Mouse (Mus musculus) cerebellum, adult 9-10 months (tissue): ENCODE results near the gene Fmn2.

Experiments used
- DNase-seq: peaks from one replicate; pipeline ENCODE4 v3.0.0; 2022

Gene Fmn2

GRCm38 (mm10) chr1:174669132-174669531 lies 167.5 kb downstream of the Fmn2 start:
- DNase-seq = no peak

DNA sequence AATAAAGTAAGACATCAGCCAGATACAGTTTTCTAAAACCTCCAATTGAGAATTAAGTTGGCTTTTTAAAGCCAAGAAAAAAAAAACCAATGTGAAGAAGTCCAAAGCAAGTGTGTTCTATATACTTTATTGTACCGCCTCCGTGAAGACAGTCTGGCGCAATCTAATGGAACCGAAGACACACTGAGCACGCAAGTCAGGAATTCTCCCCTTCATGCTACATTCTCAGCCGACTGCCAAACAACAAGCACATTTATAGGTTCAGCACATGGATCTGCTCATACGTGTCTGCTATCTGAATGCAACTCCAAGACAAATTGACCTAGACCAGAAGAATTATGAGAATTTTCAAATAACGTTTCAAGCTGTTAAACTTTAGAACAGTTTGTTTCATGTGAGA lies 169.2 kb downstream of the Fmn2 start:
- no peak for DNase-seq

DNA sequence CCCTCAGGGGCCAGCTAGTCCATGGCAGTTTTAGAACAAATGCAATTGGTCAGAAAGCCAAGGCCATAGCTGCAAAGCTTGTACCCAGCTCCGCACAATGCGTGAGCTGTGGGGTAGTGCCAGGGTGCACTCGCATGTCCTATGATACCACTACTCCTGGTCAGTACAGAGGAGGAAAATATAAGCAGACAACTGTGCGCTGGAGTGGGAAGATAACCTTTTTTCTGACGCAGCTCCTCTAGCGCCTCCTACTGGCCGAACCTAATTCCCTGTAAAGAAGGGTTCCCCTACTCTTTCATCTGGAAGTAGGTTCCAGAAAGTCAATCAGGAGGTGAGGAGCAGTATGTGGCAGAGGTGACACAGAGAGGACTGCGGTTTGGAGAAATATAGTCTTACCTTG lies 173.0 kb downstream of the Fmn2 start:
- no peak for DNase-seq

- no peak for DNase-seq
Observed at GRCm38 (mm10) chr1:174675316-174675715, 173.7 kb downstream of the Fmn2 start.

- DNase-seq = no peak
Observed at GRCm38 (mm10) chr1:174676187-174676586, 174.6 kb downstream of the Fmn2 start.

GRCm38 (mm10) chr1:174677211-174677610 lies 175.6 kb downstream of the Fmn2 start:
- DNase-seq = no peak

GRCm38 (mm10) chr1:174689301-174689700 lies 187.7 kb downstream of the Fmn2 start:
- DNase-seq = no peak

DNA sequence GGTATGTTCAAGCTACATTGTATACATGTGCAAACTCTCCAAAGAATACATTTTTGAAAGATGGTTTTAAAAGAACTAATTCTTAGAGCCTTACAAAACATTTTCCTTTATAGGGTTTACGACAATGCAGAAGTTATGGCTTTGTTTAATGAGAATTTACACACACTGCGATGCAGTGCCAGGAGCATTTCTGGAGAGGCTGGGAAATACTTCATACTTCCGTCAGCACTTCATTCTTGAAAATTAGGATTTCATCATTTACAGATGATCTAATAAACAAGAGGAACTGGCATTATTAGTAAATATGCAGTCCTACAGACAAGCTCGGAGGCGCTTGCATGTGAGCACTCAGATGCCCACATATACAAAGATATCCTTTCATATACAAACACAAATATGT lies 199.2 kb downstream of the Fmn2 start:
- no peak for DNase-seq

DNA sequence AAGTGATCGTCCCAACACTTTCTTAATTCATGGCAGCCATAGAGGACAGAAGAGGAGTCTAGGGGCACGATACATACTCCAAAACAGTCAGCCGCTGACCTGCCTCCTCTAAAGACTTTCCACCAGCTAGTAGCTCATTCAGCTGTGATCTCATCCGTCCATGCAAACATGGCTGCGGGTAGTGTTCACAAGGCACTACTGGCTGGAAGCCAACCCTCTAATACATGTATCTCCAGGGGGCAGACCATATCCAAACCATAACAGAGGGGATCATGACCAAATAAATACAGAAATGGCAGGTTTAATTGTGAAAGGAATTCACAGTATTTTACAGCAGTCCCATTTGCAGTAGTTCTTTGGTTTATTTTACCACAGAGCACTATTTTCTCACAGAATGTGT lies 200.2 kb downstream of the Fmn2 start:
- DNase-seq = no peak

DNA sequence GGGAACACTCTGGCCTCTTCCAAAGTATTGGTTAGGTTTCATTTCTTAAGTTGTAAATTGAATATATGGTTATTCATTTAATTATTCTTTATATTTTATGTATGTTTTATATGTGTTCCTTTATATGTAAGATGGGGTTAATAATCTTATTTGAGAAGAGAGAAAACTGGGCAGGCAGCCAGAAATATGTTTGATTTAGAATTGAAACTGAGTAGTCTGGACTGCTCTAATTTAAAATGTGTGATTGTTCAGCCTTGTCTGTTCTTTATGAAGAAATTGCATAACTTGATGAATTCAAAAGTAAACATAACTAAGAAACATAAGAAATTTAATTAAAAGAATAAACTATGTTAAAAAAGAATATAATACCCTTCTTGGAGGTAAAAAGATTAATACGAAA lies 202.3 kb downstream of the Fmn2 start:
- no peak for DNase-seq

DNA sequence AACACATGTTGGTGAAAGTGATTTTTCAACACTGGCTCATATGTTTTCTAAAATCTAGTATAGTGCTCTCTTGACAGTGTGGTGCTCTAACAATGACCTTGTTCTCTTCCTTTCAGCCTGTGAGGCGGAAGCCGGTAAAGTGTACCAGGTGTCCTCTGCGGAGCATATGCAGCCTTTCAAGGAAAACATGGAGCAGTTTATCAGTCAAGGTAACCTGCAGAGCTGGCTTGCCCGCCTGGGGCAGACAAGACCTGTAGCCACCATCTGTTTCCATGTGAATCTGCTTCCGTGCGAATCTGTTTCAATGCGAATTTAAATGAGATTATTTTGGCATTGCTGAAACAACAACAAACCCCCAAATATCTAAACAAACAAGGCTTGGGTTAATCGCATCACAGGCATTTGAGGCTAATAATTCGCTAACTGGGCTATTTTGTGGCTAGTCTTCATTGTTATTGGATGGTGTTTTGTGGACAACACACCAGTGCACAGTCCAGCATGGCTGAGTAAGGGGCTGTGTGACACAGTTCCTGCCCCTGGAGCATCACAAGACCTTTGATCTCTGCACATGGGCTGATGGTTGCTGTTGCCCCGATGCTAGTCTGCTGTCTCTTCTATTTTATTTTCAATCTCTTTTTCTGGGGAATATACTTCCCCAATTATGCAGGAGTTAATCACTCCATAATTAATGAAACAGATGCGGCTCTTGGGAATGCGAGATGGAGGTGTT lies 218.3 kb downstream of the Fmn2 start:
- DNase-seq = peak; percentile 83

DNA sequence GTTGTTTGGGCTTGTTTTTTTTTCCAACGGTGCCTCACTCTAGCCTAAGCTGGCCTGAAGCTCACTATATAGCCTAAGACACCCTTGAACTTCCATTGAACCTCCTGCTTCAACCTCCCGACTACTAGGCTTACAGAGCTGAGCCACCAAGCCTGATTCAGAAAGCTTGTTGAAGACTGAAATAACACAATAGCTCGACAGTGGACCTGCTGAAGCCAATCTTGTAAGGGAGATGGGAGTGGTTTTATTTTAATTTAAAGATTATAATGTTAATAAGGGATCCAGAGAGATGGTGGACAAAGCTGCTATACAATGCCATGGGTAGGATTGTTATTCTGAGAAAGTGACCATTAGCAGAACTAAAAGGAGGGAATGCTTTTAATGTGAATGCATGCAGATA lies 227.1 kb downstream of the Fmn2 start:
- DNase-seq = no peak

GRCm38 (mm10) chr1:174732715-174733114 lies 231.1 kb downstream of the Fmn2 start:
- no peak for DNase-seq

DNA sequence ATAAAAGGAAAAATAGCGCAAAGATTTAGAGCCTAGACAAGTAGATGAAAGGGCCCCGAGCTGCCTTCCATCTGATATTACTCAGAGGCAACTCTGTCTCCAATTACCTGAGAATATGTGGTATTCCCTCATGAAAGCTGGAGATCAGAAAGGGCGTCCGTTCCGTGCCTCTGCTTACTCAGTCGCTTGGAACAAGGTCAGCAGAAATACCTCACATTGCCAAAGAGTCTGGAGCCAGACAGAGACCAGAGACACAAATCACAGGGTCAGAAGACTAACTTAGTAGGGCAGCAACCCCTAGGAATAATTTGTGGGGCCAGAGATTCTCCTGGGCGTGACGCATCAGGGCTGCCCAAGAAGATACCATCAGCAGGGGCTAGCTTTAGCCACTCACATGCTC lies 237.3 kb downstream of the Fmn2 start:
- no peak for DNase-seq

DNA sequence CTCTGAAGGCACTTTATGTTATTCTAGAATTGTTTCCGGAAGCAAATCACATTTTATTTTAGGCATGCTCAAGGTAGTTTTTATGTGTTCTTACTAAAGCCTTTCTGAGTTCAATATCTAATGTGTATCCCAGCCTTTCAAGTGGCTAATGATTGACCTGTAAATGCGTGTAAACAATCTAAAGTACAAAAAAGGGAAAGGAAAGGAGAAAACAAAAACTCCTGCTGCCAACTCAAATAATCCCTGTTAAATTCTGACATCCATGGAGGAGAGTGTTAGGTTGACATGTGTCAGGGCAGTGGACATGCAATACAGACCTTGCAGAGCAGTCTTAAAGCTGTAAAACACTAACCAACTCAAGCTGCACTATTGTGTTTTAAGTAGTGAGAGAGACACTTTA lies 241.0 kb downstream of the Fmn2 start:
- no peak for DNase-seq

DNA sequence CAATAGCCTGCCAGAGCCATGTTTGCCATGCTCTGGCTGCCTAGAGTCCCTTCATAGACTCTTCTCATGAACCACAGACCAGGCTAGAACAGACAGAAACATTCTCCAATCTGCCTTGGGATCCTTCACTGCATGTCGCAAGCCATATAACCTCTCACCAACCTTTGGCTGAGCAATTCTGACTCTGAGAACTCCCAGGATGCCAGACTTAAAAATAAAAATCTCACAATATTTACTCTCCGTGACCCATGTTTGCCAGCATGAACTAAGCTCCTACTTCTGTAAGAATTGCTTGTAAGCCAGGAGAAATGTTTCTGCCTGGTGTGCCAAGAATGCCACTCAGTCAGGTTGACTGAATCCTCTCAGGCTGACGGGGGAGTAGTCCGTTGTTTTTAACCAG lies 246.9 kb downstream of the Fmn2 start:
- DNase-seq = no peak

DNA sequence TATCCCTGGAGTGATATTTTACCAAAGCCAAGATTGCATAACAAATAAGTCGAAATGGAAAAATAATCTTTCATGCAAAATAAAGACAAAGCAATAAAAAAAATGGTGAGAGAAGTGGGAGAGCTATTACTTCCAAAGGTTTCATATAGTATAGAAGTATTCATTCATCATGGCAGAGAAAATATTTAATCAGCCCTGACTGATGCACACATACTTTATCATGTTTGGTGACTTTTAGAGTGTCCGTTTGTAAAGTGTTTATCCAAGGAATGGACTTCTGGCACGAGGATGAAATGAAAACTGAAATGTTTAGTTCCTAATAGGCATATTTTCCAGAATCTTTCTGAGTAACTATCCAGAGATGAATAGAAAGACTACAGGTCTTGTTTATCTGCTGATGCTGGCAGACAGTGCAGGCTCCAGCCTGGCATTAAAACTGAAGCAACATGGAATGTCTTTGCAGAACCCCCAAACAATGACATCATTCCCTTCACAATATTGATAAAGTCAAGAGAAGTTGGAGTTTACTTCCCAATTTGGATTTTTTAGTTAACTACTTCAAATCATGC lies 249.4 kb downstream of the Fmn2 start:
- DNase-seq = no peak

DNA sequence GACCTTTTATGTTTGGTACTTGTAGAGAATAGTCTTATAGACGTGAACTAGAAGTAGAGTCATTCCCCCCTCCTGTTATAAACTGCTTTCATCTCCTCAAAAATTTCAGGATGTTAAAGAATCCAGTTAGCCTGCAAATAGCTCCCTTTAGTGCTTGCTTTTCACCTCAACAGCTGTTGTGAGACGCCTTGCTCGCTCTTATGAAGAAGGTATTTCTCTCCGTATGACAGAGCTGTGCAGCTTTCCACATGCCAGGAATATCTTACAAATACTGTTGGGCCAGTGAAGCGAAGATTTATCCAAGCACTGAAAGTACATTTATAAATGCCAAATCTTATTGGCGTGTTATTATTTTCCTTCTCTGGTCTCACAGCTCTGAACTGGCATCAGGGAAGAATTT lies 257.7 kb downstream of the Fmn2 start:
- DNase-seq = no peak

DNA sequence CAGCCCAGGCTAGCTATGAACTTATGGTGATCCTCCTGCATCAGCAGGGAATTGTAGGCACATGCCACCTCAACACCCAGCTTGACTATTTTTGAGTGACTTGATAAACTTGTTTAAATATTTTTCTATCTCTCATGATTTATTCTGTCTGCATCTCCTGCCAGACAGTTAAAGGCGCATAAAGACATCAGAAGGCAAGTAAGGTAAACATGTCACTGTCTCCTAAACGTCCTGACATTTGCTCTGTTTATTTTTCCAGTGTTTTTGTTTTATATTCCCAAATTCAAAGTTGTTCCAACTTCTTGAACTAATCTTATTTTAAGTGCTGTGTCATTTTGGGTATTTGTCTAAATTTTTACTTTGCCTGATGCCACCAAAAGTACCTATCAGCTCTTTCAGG lies 264.1 kb downstream of the Fmn2 start:
- DNase-seq = no peak

- DNase-seq = no peak
Observed at GRCm38 (mm10) chr1:174766852-174767251, 265.2 kb downstream of the Fmn2 start.

DNA sequence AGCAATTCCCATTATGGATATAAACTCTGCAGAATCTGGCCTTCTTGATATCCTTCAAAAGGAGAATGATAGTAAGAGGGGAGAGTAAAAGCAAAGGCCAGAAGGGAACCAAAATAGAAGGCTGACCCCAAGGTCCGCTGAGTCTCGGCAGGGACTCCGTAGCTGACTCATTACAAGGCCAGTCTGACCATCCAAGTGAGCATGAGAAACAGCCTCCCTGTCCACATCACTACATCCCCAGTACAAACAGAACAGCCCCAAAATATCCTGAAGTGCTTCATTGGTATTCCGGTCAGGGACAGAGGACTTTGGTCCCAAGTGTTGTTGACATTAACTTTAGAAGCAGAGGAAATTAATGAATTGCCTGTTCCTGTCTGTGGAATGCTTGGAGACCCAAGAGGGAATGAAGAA lies 270.3 kb downstream of the Fmn2 start:
- DNase-seq = no peak

GRCm38 (mm10) chr1:174781037-174781436 lies 279.4 kb downstream of the Fmn2 start:
- DNase-seq = no peak

- DNase-seq = no peak
Observed at GRCm38 (mm10) chr1:174788617-174789016, 287.0 kb downstream of the Fmn2 start.

DNA sequence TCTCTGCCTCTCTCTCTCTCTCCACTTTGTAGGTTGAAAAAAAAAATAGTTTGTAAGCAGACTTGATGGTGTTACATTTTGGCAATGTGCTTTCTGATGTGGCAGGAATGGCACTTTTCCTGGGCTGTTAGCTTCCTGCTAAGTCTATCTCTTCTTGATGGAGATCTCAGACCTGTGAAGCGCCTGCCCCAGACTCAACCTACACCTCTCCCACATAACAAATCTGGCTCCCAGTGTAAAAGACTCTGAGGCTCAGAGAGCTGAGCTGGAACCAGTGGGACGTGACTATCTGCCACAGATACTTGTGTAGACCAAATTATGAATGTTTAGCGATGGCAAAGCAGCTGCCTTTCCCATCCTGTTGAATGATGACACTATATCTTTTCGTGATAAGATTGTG lies 310.2 kb downstream of the Fmn2 start:
- no peak for DNase-seq

GRCm38 (mm10) chr1:174826562-174826961 lies 324.9 kb downstream of the Fmn2 start:
- no peak for DNase-seq
